Mouse (Mus musculus): ENCODE measurements around the gene Apba1. TPM values are rescaled to one million over a fixed set of nuclear protein-coding genes. Genes with fewer than 3 reads are reported as not detected.

The Apba1 gene
- polyA plus RNA-seq, 1 experiment from 2014 or later: 14.4 TPM

DNA sequence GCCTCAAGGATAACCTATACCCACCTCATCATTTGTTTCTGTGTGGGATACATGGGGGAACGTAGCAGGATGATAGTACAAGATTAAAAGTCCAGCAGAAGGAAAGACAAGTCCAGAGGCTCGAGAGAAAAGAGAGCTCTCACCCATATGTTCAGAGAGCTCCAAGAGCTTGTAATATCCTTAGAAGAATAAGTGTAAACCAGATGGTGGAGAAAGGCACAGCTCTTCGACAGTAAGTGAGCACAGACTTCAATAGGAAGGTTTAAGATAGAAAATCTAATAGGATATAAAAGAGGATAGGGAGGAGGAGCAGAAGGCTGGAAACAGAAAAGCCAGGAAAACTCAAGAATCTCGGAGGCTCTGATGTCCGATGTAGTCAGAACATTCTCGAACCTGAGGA lies 115.8 kb downstream of the Apba1 start:
- Histone ChIP-seq H3K79me2 (ENCODE audit: inconsistent target) (no peaks in the 10 kb centered on the region), H3K4me3 (ENCODE audit: inconsistent target) (no peak overlapping the region)
- WGBS (ENCODE audit: missing documents): 98% methylated on average over 6 of the region's 6 CpGs

DNA sequence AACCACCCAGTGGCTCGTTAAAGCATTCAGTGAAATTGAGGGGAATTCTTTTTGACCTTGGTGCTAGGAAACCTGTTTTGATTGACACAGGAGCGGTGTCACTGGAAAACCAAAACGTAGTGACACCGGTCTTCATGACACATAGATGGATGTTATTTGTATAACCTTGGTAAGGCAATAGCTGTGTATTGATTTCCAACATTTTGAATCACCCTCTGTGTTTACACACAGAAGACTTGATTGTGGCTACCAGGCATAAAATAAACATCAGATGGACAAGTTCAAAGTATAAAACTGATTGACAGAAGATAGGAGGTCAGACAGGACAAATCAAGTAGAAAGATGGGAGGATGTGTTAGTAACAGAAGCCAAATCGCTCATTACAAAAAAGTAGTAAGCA lies 117.1 kb downstream of the Apba1 start:
- Histone ChIP-seq H3K79me2 (ENCODE audit: inconsistent target) (no peaks in the 10 kb centered on the region), H3K36me3 (ENCODE audit: inconsistent target) (no peaks in the 10 kb centered on the region), H3K27ac (no peak overlapping the region), H3K4me3 (ENCODE audit: inconsistent target) (no peak overlapping the region)
- WGBS (ENCODE audit: missing documents): 94% methylated on average over 5 of the region's 5 CpGs

More for the DNA sequence above, 115.8 kb downstream of the Apba1 start:
- Histone ChIP-seq H3K36me3 (ENCODE audit: inconsistent target) (no peaks in the 10 kb centered on the region), H3K27ac (no peak overlapping the region)

DNA sequence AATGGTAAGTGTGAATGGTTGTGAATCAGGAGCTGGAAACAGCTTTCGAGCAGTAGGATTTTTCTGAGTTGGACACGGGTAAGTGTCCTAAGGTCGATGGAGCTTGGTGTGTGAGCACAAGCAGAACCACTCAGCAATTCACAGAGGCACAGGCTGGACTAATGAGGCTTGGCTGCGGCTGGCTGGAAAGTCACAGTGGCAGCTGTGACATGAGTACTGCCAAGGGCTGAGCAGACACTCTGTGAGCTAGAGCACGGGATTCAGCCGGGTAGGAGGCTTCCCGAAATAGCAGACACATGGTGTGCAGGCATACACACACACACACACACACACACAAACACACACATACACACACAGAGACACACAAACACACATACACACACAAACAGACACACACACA lies 121.2 kb downstream of the Apba1 start:
- Histone ChIP-seq H3K27ac (no peak overlapping the region), H3K4me3 (ENCODE audit: inconsistent target) (no peak overlapping the region), H3K79me2 (ENCODE audit: inconsistent target) (no peaks in the 10 kb centered on the region), H3K36me3 (ENCODE audit: inconsistent target) (no peaks in the 10 kb centered on the region)
- WGBS (ENCODE audit: missing documents): 91% methylated on average over 6 of the region's 7 CpGs

DNA sequence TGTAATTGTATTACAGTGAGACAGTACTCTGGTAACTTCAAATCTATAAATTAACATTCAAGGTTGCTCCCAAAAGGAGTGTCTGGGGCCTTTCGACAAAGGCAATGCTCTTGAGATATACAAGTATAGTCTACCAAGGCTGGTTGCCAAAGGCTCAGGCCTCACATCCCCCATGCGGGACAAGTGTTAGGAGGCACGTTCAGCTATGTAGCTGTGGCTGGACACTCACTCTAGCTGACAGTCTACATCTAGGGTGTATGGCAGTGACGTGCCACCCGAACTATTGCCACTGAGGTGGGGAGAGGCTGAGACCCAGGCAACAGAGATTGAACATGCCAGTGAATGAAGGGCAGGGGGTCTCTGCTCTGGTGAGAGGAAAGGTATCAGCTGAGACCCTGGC lies 127.5 kb downstream of the Apba1 start:
- H3K36me3 ChIP-seq (ENCODE audit: inconsistent target): no peaks in the 10 kb centered on the region
- WGBS (ENCODE audit: missing documents): 98% methylated on average over 5 of the region's 5 CpGs
- no peak overlapping the region for H3K27ac ChIP-seq
- no peaks in the 10 kb centered on the region for H3K79me2 ChIP-seq (ENCODE audit: inconsistent target)
- no peak overlapping the region for H3K4me3 ChIP-seq (ENCODE audit: inconsistent target)

DNA sequence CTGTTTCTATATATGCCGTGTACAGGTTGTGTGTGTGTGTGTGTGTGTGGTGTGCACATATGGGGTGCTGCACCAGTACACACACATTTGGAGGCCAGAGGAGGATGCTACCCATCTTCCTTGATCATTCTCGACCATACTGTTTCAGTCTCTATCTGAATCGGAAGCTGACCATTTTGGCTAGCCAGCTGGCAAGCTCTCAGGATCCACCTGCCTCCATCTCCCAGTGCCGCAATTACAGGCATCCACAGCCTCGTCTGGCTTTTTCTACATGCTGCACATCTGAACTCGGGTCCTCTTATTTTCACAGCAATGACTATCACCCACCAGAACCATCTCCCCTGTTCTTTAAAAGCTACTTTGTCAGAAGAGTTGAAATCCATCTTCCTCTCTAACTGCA lies 132.7 kb downstream of the Apba1 start:
- Histone ChIP-seq H3K36me3 (ENCODE audit: inconsistent target) (no peaks in the 10 kb centered on the region), H3K4me3 (ENCODE audit: inconsistent target) (no peak overlapping the region), H3K79me2 (ENCODE audit: inconsistent target) (no peaks in the 10 kb centered on the region), H3K27ac (no peak overlapping the region)
- 92% methylated on average over 6 of the region's 6 CpGs for WGBS (ENCODE audit: missing documents)

DNA sequence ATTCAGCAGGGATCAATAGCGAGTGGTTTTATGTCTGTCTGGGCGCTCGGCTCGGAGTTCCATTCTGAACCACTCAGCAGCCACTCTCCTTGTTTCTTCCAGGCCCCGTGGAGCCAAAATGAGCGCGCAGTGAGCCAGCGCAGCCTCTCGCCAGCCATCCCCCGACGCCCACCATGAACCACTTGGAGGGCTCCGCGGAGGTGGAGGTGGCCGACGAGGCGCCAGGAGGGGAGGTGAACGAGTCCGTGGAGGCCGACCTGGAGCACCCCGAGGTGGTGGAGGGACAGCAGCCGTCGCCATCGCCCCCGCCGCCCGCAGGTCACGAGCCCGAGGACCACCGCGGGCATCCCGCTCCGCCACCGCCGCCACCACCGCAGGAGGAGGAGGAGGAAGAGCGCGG lies 133.9 kb downstream of the Apba1 start:
- Histone ChIP-seq H3K4me3 (ENCODE audit: inconsistent target) (no peak overlapping the region), H3K79me2 (ENCODE audit: inconsistent target) (no peaks in the 10 kb centered on the region), H3K36me3 (ENCODE audit: inconsistent target) (no peaks in the 10 kb centered on the region), H3K27ac (no peak overlapping the region)
- 61% methylated on average over 31 of the region's 37 CpGs for WGBS (ENCODE audit: missing documents)

DNA sequence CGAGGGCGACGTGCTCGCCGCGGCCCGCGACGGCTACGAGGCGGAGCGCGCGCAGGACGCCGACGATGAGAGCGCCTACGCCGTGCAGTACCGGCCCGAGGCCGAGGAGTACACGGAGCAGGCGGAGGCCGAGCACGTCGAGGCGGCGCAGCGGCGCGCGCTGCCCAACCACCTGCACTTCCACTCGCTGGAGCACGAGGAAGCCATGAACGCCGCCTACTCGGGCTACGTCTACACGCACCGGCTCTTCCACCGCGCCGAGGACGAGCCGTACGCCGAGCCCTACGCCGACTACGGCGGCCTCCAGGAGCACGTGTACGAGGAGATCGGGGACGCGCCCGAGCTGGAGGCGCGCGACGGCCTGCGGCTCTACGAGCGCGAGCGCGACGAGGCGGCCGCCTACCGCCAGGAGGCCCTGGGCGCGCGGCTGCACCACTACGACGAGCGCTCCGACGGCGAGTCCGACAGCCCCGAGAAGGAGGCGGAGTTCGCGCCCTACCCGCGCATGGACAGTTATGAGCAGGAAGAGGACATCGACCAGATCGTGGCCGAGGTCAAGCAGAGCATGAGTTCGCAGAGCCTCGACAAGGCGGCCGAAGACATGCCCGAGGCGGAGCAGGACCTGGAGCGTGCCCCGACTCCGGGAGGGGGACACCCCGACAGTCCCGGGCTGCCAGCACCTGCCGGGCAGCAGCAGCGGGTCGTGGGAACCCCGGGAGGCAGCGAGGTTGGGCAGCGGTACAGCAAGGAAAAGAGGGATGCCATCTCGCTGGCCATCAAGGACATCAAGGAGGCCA lies 134.6 kb downstream of the Apba1 start:
- Histone ChIP-seq H3K4me3 (ENCODE audit: inconsistent target) (no peak overlapping the region), H3K27ac (no peak overlapping the region), H3K79me2 (ENCODE audit: inconsistent target) (no peaks in the 10 kb centered on the region), H3K36me3 (ENCODE audit: inconsistent target) (no peaks in the 10 kb centered on the region)
- WGBS (ENCODE audit: missing documents): 75% methylated on average over 29 of the region's 110 CpGs

DNA sequence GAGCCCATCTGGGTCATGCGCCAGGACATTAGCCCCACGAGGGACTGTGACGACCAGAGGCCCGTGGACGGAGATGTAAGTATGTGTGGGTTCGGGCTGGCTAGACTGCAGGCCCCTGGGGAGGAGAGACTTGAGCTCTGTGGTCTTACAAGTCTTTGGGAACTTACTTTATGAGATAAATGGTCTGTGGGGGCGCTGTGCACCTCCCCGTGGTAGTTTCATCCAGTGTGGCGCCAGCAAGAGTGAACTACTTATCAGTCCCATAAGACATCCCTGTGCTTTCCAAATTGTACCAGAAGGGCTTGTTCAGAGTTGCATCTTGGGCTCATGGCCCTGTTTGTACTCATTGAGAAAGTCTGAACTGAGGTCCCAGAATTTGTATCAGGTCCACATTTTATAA lies 135.3 kb downstream of the Apba1 start:
- WGBS (ENCODE audit: missing documents): 86% methylated on average over 9 of the region's 9 CpGs
- no peak overlapping the region for H3K27ac ChIP-seq
- H3K79me2 ChIP-seq (ENCODE audit: inconsistent target): no peaks in the 10 kb centered on the region
- H3K4me3 ChIP-seq (ENCODE audit: inconsistent target): no peak overlapping the region
- H3K36me3 ChIP-seq (ENCODE audit: inconsistent target): no peaks in the 10 kb centered on the region

DNA sequence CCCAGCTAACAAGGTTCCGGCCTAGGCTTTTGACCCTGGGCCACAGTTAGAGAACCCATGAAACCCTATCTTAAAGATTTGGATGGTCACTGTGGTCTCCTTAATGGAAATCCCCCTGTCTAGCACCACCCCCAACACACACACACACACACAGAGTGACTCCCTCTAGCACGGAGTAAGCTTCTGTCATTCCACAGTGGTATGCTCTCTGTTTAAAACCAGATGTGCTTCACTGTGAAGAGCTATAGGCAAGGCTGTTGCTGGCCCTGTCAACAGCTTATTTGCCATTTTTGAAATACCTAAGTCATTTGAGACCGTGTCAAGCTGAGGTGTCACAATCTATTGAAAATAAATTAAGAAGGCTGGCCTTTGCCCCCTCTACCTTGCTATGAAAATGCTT lies 136.1 kb downstream of the Apba1 start:
- no peaks in the 10 kb centered on the region for H3K36me3 ChIP-seq (ENCODE audit: inconsistent target)
- H3K4me3 ChIP-seq (ENCODE audit: inconsistent target): no peak overlapping the region
- 87% methylated on average over 3 of the region's 3 CpGs for WGBS (ENCODE audit: missing documents)
- no peak overlapping the region for H3K27ac ChIP-seq
- H3K79me2 ChIP-seq (ENCODE audit: inconsistent target): no peaks in the 10 kb centered on the region

DNA sequence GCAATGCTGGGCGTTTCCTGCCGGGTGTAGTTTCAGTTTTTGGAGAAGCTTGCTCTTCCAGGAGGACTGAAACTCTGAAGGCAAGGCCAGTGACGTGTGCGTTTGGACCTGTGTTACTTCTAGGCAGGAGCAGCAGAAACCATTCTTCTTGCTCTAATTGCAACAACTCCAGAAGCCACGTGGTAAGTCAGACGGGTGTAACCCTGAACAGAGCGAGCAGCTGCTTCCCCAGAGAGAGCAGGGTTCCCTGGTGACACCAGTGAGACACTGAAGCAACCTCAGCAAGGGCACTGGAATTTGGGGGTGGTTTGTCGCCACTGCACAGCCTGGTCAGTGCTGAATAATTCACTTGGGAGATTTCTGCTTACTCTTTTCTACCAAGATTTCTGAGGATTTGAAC lies 138.2 kb downstream of the Apba1 start:
- no peak overlapping the region; the same call in 1 of the 2 replicates for H3K4me3 ChIP-seq (ENCODE audit: inconsistent target)

DNA sequence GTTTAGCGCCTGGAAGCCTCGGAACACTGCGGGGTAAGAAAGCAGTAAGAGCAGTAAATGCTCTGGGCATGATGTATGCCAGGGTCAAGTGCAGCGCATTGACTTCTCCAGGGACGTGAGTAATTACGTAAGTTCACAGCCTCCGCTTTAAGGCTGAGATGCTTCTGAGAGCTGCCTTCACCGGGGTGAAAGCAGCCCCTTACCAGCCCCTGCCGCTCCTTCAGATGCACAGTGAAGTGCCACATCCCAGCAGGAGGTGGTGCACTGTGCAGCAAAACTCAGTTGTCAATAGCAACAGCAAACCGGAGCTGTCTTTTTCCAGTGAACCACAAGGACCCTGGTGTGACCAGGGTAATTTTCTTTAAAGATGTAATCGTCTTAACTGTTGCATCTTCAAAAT lies 139.8 kb downstream of the Apba1 start:
- H3K79me2 ChIP-seq (ENCODE audit: inconsistent target): no peaks in the 10 kb centered on the region
- H3K4me3 ChIP-seq (ENCODE audit: inconsistent target): no peak overlapping the region
- WGBS (ENCODE audit: missing documents): 92% methylated on average over 11 of the region's 11 CpGs
- H3K36me3 ChIP-seq (ENCODE audit: inconsistent target): no peaks in the 10 kb centered on the region
- no peak overlapping the region for H3K27ac ChIP-seq

More for the DNA sequence above, 138.2 kb downstream of the Apba1 start:
- no peaks in the 10 kb centered on the region for H3K79me2 ChIP-seq (ENCODE audit: inconsistent target)
- no peaks in the 10 kb centered on the region for H3K36me3 ChIP-seq (ENCODE audit: inconsistent target)
- 14% methylated on average over 8 of the region's 8 CpGs for WGBS (ENCODE audit: missing documents)
- H3K27ac ChIP-seq: peak overlapping the region; percentile 17

DNA sequence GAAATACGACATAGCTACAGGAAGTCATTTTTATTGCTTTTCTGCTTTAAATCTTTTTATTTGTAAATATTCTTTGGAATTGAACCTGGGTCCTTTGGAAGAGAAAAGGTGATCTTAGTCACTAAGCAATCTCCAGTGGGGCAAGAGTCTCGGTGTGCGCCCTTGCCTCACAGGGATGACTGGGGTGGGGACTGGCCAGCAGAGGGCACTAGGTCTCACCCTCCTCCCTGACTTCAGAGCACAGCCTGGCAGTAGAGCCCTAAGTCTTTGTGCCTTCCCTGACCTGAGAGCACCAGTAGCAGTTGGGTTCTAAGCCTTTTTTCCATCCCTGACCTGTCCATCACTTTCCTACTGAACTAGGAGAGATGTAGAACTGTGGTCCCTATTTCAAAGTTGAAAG lies 142.5 kb downstream of the Apba1 start:
- H3K79me2 ChIP-seq (ENCODE audit: inconsistent target): no peaks in the 10 kb centered on the region
- H3K36me3 ChIP-seq (ENCODE audit: inconsistent target): no peaks in the 10 kb centered on the region
- 86% methylated on average over 3 of the region's 3 CpGs for WGBS (ENCODE audit: missing documents)
- H3K27ac ChIP-seq: no peak overlapping the region
- H3K4me3 ChIP-seq (ENCODE audit: inconsistent target): no peak overlapping the region

DNA sequence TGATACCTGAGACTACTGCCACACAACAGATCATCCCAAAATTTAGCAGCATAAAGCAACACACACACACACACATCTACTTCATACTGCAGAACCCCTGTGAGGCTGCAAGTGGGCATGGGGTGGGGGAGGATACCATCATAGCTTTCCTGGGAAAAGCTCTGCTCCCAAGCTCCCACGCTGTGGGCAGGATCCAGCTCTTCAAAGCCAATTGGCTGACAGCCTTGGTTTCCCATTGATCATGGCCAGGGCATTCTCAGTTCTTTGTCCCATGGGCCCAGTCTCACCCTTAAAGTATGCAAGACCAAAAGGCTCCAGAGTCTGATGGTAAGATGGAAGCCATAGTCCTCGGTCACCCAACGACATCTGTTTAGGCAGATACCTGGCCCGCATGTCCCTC lies 143.1 kb downstream of the Apba1 start:
- H3K79me2 ChIP-seq (ENCODE audit: inconsistent target): no peaks in the 10 kb centered on the region
- H3K4me3 ChIP-seq (ENCODE audit: inconsistent target): no peak overlapping the region
- H3K36me3 ChIP-seq (ENCODE audit: inconsistent target): no peaks in the 10 kb centered on the region
- WGBS (ENCODE audit: missing documents): 97% methylated on average over 4 of the region's 4 CpGs
- H3K27ac ChIP-seq: no peak overlapping the region

DNA sequence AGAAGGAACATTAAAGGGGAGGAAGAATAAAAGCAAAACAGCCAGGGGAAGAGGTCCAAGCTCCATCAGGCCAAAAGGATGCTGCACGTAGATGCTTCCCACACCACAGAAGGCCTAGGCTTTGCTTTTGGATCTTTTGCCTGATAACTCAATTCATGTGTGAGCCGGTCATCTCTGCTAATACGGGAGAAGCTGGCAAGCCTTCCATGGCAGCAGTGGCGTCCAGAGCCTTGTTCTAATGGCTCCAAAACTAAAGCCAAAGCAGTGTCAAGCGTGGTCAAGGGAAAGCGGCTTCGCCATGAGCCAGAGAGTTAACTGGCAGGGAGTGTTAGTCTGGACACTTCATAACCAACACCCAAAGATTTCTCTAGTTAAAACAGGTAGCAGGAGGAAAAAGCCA lies 144.4 kb downstream of the Apba1 start:
- 99% methylated on average over 7 of the region's 7 CpGs for WGBS (ENCODE audit: missing documents)
- no peaks in the 10 kb centered on the region for H3K36me3 ChIP-seq (ENCODE audit: inconsistent target)

DNA sequence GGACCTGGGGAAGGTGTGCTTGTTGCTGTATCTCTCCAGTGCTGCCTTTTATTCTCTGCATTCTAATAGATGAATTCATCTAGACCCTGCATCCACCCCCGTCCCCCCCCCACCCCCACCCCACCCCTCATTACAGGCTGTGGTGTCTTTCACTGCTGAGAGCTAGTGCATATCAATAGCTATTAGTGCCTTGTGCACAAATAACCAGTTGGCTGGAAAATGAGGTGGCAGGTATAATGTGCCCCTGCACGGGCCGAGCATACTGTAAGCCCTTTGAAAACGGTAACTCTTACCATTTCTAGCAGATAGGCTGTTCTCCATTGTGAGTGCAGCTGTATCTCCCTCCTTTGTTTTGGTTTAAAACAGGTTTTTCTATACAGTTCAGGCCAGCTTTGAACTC lies 146.2 kb downstream of the Apba1 start:
- 94% methylated on average over 4 of the region's 4 CpGs for WGBS (ENCODE audit: missing documents)
- H3K79me2 ChIP-seq (ENCODE audit: inconsistent target): no peaks in the 10 kb centered on the region
- H3K36me3 ChIP-seq (ENCODE audit: inconsistent target): no peaks in the 10 kb centered on the region
- H3K4me3 ChIP-seq (ENCODE audit: inconsistent target): no peak overlapping the region
- H3K27ac ChIP-seq: no peak overlapping the region

More for the DNA sequence above, 144.4 kb downstream of the Apba1 start:
- no peak overlapping the region for H3K4me3 ChIP-seq (ENCODE audit: inconsistent target)
- H3K27ac ChIP-seq: no peak overlapping the region
- H3K79me2 ChIP-seq (ENCODE audit: inconsistent target): no peaks in the 10 kb centered on the region

DNA sequence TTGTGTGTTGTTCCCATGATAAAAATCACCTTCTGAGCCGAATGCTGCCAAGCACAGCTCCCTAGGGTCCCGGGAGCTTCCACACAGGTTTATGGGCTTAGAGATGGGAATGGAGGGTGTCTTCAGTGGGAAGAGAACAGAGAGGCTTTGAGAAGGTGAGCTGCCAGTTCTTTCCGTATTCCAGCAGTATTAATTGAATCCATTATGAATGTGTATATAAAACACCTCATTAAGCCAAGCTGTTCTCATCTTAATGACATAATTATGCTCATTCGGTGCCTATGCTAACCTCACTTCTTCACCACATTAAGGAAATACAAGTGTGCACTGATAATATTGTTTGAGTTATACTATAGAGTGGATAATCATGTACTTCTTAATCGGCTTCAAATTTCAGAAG lies 147.1 kb downstream of the Apba1 start:
- H3K79me2 ChIP-seq (ENCODE audit: inconsistent target): no peaks in the 10 kb centered on the region
- H3K27ac ChIP-seq: no peak overlapping the region
- H3K36me3 ChIP-seq (ENCODE audit: inconsistent target): no peaks in the 10 kb centered on the region
- no peak overlapping the region for H3K4me3 ChIP-seq (ENCODE audit: inconsistent target)
- 96% methylated on average over 5 of the region's 5 CpGs for WGBS (ENCODE audit: missing documents)
